Mouse (Mus musculus) E14TG2a.4 (cell line): ENCODE measurements around the gene Gabra4.

Experiments used
- CTCF ChIP-seq: conservative IDR thresholded peaks from 2 replicates; pipeline ENCODE4 v1.5.1; 2014; ENCODE audit warnings: low read length
- POU5F1 ChIP-seq: IDR thresholded peaks from 2 replicates; pipeline ENCODE4 v1.6.1; 2014; ENCODE audit warnings: low read length, borderline replicate concordance

DNA sequence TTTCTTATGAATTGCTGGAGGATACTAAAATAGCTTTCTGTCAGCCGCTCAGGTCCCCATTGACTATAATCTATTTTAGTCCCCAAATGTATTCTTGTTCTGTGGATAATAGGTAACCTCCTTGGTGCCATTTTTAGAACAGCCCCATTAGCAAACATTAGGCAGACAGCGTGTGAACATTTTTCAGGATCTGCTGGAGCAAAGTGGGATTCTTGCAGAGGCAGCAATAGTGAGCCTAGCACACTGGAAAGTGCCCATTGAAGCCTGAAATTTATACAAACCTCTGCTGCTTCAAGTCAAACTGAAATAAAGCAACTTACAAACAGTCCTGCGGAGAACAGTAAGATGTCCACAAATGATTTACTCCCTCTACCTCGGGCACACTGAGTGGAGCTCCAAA, 51.2 kb downstream of the Gabra4 start:
- TF ChIP-seq CTCF: no peak
- no peak for TF ChIP-seq POU5F1
